Mouse (Mus musculus): ENCODE measurements around the gene Esp31. TPM values are rescaled to one million over a fixed set of nuclear protein-coding genes. Genes with fewer than 3 reads are reported as not detected.

The Esp31 gene
- not detected for total RNA-seq (2021)
- long read RNA-seq, experiment 1 = 0 reads
- long read RNA-seq, experiment 2 = 0 reads

- DNase-seq = no peak
- Histone ChIP-seq H3K4me3 (no peak within 1 kb of the TSS), H3K27ac (no peak within 1 kb of the TSS)
- intact Hi-C loops (cut with DNase I) = no loop called here
- TF ChIP-seq CTCF (IDR thresholded peaks at IDR 0.05) = no peak
Observed at GRCm38 (mm10) chr17:38639147-38639546, at the start of gene Esp31. TSS of gene Esp31 (plus strand) at chr17:38639447.

Other genes with a start within 250 kb of the Esp31 start
- gene Esp36, start 219.3 kb upstream of the Esp31 start, total RNA-seq (2021) = not detected
- gene Esp34, start 85.3 kb upstream of the Esp31 start, total RNA-seq (2021) = not detected

Measured in gastrocnemius, adult 2 months (tissue).